Mouse (Mus musculus) embryonic facial prominence, embryonic 13.5 days (tissue): Measurements from ENCODE around the gene Nav1. TPM values are rescaled to one million over a fixed set of nuclear protein-coding genes. Genes with fewer than 3 reads are reported as not detected.

Experiments used
- ATAC-seq: fragments of 200-750 bp; cut with Nextera tagmentation; 2 replicates; pipeline ENCODE4 v1.8.0; 2017; ENCODE audit warnings: low read depth; ENCODE audit not compliant: insufficient number of reproducible peaks, insufficient read depth, low FRiP score, low TSS enrichment
- H3K27ac ChIP-seq: fragments of 300-500 bp; sonication (generic); 2 replicates; pipeline ENCODE4 v1.5.1; 2015; ENCODE audit warnings: moderate library complexity, mild to moderate bottlenecking, inconsistent platforms
- H3K27me3 ChIP-seq: fragments of 300-500 bp; sonication (generic); 2 replicates; pipeline ENCODE4 v1.6.1; 2015; ENCODE audit warnings: mild to moderate bottlenecking, inconsistent platforms
- H3K36me3 ChIP-seq: fragments of 300-500 bp; sonication (generic); 2 replicates; pipeline ENCODE4 v1.6.1; 2015; ENCODE audit warnings: mild to moderate bottlenecking, inconsistent platforms
- H3K4me1 ChIP-seq: fragments of 300-500 bp; sonication (generic); 2 replicates; pipeline ENCODE4 v1.6.1; 2015; ENCODE audit warnings: inconsistent platforms
- H3K4me2 ChIP-seq: fragments of 300-500 bp; sonication (generic); 2 replicates; pipeline ENCODE4 v1.6.1; 2015; ENCODE audit warnings: moderate library complexity, mild to moderate bottlenecking, inconsistent platforms
- H3K4me3 ChIP-seq: fragments of 300-500 bp; sonication (generic); 2 replicates; pipeline ENCODE4 v1.5.1; 2015; ENCODE audit warnings: mild to moderate bottlenecking, inconsistent platforms
- H3K9ac ChIP-seq: fragments of 300-500 bp; sonication (generic); 2 replicates; pipeline ENCODE4 v1.6.1; 2015; ENCODE audit warnings: mild to moderate bottlenecking, inconsistent platforms
- H3K9me3 ChIP-seq: fragments of 300-500 bp; sonication (generic); 2 replicates; pipeline ENCODE4 v1.6.1; 2016; ENCODE audit warnings: inconsistent platforms
- WGBS: fragments of 180-500 bp; shearing (Covaris S2); methylation state at CpG from one replicate; pipeline ENCODE4 v1.1.7; 2015; ENCODE audit warnings: mixed read lengths; 5-methylcytosine and 5-hydroxymethylcytosine counted together
- polyA plus RNA-seq: library from polyadenylated mRNA; unstranded; fragments of >200 nt; fragmentation: Nextera tagmentation; extraction: Ambion mirVana; gene quantifications from 2 replicates; pipeline ENCODE4 v1.2.1, GENCODE M21; 2015

The Nav1 gene
- polyA plus RNA-seq, 1 experiment from 2014 or later = 11.6 TPM

DNA sequence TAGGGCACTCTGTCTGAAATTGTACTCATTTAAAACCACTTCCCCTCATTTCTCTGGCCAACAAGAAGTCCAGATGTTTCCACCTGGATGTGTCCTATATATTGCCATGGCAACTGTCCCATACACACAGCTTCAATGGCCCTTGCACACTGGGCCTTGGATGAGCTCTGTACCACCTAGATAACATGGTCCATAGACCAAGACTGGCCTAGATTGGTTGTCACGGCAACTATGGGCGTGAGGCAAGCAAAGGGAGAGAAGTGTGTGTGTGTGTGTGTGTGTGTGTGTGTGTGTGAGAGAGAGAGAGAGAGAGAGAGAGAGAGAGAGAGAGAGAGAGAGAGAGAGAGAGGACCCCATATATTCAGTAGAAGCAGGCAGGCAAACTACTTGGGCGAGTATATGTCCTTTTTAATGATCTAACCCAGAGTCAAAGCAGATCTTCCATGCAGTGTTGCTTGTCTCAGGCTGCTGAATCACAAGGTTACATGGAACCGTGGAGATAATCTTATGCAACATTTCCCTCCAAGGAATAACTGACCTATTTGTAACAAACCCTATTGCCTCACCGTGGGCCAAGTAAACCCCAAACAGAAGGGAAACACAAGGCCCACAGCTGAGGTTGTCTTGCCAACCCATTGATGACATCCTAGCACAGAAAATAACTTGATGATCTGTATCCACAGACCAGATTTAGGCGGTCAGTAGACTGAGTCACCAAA lies 13.4 kb downstream of the Nav1 start:
- 83% methylated on average over 6 of the region's 6 CpGs for WGBS
- Histone ChIP-seq H3K27ac (no peak overlapping the region), H3K9me3 (no peaks in the 10 kb centered on the region), H3K27me3 (no peaks in the 10 kb centered on the region), H3K4me2 (no peak overlapping the region), H3K36me3 (no peaks in the 10 kb centered on the region), H3K4me3 (no peak overlapping the region), H3K9ac (no peak overlapping the region), H3K4me1 (peaks cover 7% of the 10 kb centered on the region)
- ATAC-seq = no peak

DNA sequence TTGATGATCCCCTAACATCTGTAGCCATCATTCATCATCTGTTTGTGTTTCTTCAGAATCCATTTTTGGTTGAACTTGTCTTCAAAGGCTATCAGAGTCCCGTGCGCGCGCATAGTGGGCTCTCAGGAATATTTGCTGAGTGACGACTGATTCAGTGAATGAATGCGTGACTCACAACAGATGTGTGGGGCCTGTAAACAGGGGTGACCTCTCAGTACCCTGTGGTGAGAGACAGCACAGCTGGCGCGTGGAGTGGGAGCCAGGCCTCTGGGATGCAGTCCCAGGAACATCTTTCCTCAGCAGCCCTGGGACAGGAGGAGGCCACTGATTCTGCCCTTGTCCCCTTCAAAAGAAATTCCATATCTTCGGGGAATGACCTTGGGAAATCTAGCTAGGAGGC lies 16.3 kb downstream of the Nav1 start:
- H3K9me3 ChIP-seq = no peaks in the 10 kb centered on the region
- H3K27me3 ChIP-seq = no peaks in the 10 kb centered on the region
- H3K4me3 ChIP-seq = no peak overlapping the region
- H3K9ac ChIP-seq = no peak overlapping the region
- 75% methylated on average over 9 of the region's 9 CpGs for WGBS
- no peak overlapping the region for H3K4me2 ChIP-seq
- ATAC-seq = no peak
- H3K27ac ChIP-seq = no peak overlapping the region
- peaks cover 10% of the 10 kb centered on the region for H3K4me1 ChIP-seq
- no peaks in the 10 kb centered on the region for H3K36me3 ChIP-seq

DNA sequence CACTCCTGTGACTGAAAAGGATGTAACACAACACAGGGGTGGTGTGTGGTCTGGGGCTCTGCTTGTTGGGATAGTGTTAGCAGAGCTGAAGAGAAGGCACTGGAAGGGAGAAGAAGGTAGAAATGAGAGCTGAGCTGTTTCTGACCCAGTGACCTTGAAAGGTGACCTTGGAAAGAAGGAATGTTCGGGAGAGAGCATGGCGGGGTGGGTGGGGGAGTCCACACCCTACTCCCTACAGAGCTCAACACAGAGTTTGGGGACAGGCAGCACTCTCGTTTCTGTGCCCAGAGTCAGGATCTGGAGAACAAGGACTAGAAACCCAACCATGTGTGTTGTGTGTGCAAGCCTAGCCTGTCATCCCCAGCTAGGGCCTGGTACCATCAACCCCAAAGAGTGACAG lies 18.1 kb downstream of the Nav1 start:
- H3K27ac ChIP-seq = no peak overlapping the region
- 68% methylated on average over 3 of the region's 3 CpGs for WGBS
- no peak overlapping the region for H3K4me3 ChIP-seq
- ATAC-seq = no peak
- no peak overlapping the region for H3K9ac ChIP-seq
- no peaks in the 10 kb centered on the region for H3K9me3 ChIP-seq
- peaks cover 24% of the 10 kb centered on the region for H3K4me1 ChIP-seq
- H3K4me2 ChIP-seq = no peak overlapping the region
- no peaks in the 10 kb centered on the region for H3K36me3 ChIP-seq
- no peaks in the 10 kb centered on the region for H3K27me3 ChIP-seq

DNA sequence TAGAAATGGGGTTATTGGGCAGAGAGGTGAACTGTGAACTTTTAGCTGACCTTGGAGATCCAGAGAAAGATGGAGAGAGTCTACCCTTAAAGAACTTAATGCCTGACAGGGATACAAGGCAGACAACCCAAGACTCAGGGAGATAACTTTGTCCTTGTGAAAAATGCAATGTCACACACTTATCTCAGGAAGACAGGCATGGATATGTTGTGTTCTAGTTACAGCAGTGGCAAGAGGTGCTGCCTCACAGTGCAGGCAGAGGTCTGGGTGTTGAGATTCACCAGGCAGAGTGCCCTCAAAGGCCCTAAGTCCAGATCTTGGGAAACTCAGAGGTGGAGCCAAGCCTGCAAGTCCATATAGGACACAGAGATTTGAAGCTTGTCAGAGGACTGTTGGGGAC lies 20.2 kb downstream of the Nav1 start:
- ATAC-seq = no peak
- Histone ChIP-seq H3K9ac (no peak overlapping the region), H3K9me3 (no peaks in the 10 kb centered on the region), H3K4me3 (no peak overlapping the region), H3K36me3 (no peaks in the 10 kb centered on the region), H3K27ac (no peak overlapping the region), H3K4me2 (no peak overlapping the region), H3K4me1 (peaks cover 45% of the 10 kb centered on the region), H3K27me3 (no peaks in the 10 kb centered on the region)

DNA sequence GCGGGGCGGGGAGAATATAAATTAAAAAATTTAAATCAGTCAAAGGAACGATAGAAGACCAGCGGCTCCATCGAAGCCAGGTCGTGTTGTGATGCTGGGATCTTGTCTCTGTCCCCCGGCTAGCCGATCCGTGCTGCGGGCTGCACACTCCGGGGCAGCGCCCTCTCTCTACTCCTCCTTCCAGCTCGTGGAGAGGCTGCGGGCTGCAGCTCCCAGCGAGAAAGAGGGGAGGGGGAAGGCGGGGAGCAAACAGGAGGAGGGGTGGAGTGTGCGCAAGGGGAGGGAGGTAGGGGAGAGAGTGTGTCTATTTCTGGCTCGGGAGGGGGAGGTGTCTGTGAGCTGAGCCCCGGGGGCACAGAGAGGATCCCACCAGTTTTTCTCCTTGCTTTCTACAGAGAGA lies 21.5 kb downstream of the Nav1 start:
- Histone ChIP-seq H3K36me3 (no peaks in the 10 kb centered on the region), H3K9me3 (no peaks in the 10 kb centered on the region), H3K4me3 (peak overlapping the region; percentile 60), H3K27ac (peak overlapping the region; percentile 78), H3K27me3 (no peaks in the 10 kb centered on the region), H3K9ac (peak overlapping the region; percentile 75), H3K4me2 (peak overlapping the region; percentile 93), H3K4me1 (peaks cover 58% of the 10 kb centered on the region)
- under 1% methylated on average over 19 of the region's 19 CpGs for WGBS
- peak; percentile 63 for ATAC-seq

DNA sequence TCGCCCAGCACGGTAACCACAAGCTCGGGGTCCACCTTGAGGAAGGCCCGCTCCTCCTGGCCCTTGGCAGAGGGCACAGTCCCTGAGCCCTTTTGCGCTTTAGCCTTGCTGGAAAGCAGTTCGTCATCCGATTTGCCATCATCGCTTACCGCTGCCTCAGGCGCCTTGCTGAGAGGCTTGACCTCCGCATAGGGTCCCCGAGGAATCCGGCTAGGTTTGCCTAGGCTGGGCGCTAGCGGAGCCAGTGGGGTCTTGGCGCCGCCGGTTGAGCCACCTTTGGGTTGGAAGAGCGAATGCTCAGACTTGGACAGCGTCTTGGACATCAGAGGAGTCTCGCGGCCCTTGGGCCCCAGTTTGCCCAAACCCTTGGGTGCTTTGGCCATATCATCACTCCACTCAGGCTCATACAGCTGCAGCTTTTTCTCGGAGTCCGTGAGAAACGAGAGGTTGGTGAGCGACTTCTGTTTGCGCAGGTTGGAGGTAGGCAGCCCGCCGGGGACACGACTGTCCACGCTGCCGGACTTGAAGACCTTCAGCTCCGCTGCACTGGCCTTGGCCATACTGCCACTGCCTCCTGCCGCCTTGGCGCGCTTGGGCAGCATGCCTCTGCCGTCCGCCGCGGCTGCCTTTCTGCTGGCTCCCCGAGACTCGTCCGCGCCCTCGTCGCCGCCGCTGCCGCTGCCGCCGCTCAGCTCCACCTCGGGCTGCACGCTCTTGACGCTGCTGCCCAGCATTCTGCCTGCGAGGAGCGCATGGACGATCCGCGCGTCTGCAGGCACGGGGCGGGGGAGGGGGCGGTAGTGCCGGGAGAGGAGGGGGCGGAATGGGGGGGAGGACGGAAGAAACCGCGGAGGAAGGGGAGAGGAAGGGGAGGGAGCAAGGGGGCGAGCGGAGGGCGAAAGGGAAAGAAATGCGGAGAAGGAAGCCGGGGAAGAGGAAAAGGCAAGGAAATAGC lies 22.2 kb downstream of the Nav1 start:
- H3K4me3 ChIP-seq = peak overlapping the region; percentile 60
- no peaks in the 10 kb centered on the region for H3K27me3 ChIP-seq
- ATAC-seq = 0 out of 2 replicates have a peak, but pooled peaks have one; percentile 38
- peaks cover 65% of the 10 kb centered on the region for H3K4me1 ChIP-seq
- H3K9me3 ChIP-seq = no peaks in the 10 kb centered on the region
- H3K4me2 ChIP-seq = peak overlapping the region; percentile 93
- whole genome bisulfite sequencing = 1% methylated on average over 73 of the region's 73 CpGs
- H3K36me3 ChIP-seq = 0 out of 2 replicates have a peak, but pooled peaks cover 1% of the 10 kb centered on the region
- H3K9ac ChIP-seq = peak overlapping the region; percentile 75
- peak overlapping the region; percentile 78 for H3K27ac ChIP-seq

DNA sequence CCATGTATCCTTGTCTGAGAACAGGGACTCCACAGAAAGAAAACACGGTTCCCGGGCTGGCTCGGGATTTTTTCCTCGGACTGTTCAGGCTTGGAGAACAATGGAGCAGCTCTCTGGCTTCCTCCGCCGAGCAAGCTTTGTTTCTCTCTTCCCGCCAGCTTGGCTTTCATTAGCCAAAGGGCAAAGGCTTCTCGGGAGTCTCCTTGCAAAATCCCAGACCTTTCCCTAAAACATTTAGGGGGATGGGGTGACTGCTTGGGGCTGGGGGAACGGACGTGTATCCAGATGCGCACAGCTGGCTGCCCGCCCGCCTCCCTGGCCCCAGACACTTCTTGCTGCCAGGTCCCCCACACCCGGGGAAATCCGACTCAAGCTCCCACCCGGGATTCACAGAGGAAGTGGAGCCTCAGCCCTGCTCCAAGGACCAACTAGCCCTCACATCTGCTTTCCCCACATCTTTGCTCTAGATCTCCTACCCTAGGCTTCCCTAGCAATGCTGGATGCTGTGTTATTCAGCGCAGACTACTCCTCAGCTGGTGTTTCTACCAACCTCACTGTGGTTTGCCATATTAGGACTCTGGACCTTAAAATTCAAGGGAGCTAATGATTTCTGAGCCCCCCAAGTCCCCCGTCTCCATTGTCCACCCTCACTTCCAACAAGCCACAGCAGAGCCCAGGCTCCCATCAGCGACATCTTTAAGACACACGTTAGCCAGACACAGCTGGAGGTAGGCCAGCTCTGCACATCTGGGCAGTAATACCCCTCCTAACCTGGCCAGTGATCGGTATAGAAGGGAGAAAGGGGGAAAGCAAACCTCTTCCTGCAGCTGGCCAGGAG lies 23.2 kb downstream of the Nav1 start:
- peaks cover 75% of the 10 kb centered on the region for H3K4me1 ChIP-seq
- no peak for ATAC-seq

DNA sequence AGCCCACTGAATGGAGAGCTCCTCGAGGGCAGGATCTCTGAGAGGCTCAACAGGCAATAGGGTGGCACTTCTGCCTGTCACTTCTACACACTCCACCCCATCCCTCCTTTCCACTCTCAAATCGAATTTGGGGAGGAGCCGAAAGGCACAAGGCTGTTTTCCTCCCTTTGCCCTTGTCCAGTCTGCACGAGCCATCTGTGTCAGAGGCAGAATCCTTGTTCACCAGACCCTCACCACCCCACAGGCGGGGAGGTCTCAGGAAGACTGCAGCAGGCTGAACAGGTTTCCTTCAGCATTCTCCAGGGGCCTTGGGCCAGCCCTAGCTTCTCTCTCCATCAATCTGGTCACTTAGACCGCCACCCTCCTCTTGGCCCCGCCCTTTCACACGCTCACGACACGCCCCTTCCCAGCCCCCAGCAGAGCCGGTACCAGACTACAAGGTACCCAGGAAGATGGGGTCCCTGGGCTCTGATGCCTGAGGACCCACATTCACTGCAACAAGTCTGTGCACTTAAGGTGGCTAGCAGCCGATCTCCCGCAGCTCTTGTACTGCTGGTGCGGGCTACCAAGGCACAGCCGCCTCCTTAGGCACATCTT lies 23.9 kb downstream of the Nav1 start:
- Histone ChIP-seq H3K36me3 (0 out of 2 replicates have a peak, but pooled peaks cover 2% of the 10 kb centered on the region), H3K9me3 (no peaks in the 10 kb centered on the region), H3K27me3 (no peaks in the 10 kb centered on the region), H3K27ac (peak overlapping the region; percentile 78), H3K4me1 (peaks cover 79% of the 10 kb centered on the region), H3K4me2 (peak overlapping the region; percentile 93), H3K4me3 (peak overlapping the region; percentile 60), H3K9ac (peak overlapping the region; percentile 75)
- WGBS = 3% methylated on average over 15 of the region's 15 CpGs
- 0 out of 2 replicates have a peak, but pooled peaks have one; percentile 17 for ATAC-seq

More for the DNA sequence above, 23.2 kb downstream of the Nav1 start:
- peak overlapping the region; percentile 78 for H3K27ac ChIP-seq
- peak overlapping the region; percentile 93 for H3K4me2 ChIP-seq
- H3K9ac ChIP-seq = peak overlapping the region; percentile 75
- 0 out of 2 replicates have a peak, but pooled peaks cover 2% of the 10 kb centered on the region for H3K36me3 ChIP-seq
- WGBS = 1% methylated on average over 21 of the region's 21 CpGs
- no peaks in the 10 kb centered on the region for H3K9me3 ChIP-seq
- peak overlapping the region; percentile 60 for H3K4me3 ChIP-seq
- H3K27me3 ChIP-seq = no peaks in the 10 kb centered on the region

DNA sequence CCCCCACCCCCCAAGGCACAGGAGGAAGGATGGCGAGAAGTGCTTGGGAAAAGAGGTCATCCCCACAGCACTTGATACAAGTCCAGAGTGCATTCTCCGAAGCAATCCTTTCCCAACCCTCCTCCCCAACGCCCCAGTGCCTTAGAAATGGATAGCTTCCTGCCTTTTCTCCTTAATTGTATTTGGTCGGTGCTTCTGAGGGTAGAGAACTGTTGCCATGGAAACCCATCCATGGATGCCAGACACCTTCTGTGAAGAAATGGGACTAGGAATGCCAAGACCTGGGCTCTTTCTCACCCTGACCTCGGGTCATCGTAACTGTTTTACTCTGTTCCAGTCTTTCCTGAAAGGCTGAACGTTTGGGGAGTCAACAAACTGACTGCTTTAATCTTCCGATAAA lies 26.1 kb downstream of the Nav1 start:
- no peak overlapping the region for H3K4me3 ChIP-seq
- 0 out of 2 replicates have a peak, but pooled peaks cover 2% of the 10 kb centered on the region for H3K36me3 ChIP-seq
- H3K4me1 ChIP-seq = peaks cover 89% of the 10 kb centered on the region
- no peaks in the 10 kb centered on the region for H3K27me3 ChIP-seq
- 29% methylated on average over 8 of the region's 8 CpGs for WGBS
- H3K27ac ChIP-seq = no peak overlapping the region
- no peak overlapping the region for H3K9ac ChIP-seq
- H3K4me2 ChIP-seq = no peak overlapping the region
- no peak for ATAC-seq
- no peaks in the 10 kb centered on the region for H3K9me3 ChIP-seq

DNA sequence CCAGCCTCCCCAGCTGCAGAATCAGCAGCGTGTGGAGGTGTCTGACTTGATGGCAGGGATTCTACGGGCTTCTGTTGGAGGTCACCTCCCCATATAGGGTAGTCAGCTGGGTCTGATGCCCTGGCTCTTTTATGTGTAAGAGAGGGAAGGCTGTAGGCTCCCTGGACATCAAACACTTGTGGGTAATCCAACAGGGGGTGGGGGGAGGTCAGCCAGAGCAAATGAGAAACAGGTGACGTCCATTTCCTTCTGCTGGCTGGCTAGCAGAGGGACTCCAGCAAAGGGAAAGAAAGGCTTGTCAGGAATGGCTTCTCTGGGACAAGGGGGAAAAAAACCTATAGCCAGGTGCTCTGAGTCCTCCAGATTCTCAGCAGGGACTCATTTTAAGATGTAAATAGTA lies 28.0 kb downstream of the Nav1 start:
- Histone ChIP-seq H3K9ac (0 out of 2 replicates have a peak overlapping the region, but pooled peaks have one; percentile 21), H3K4me2 (peak overlapping the region; percentile 5; the same call in 1 of the 2 replicates), H3K27ac (no peak overlapping the region), H3K9me3 (no peaks in the 10 kb centered on the region), H3K27me3 (no peaks in the 10 kb centered on the region), H3K36me3 (0 out of 2 replicates have a peak, but pooled peaks cover 2% of the 10 kb centered on the region), H3K4me3 (no peak overlapping the region), H3K4me1 (peaks cover 89% of the 10 kb centered on the region)
- WGBS = 21% methylated on average over 3 of the region's 3 CpGs
- no peak for ATAC-seq
